Mouse (Mus musculus) forebrain, embryonic 14.5 days (tissue): ENCODE measurements around the gene Lce1d. TPM values are rescaled to one million over a fixed set of nuclear protein-coding genes. Genes with fewer than 3 reads are reported as not detected.

ENCODE experiments used
- ATAC-seq: fragments of 200-750 bp; cut with Nextera tagmentation; 2 replicates; pipeline ENCODE4 v1.8.0; 2017; ENCODE audit warnings: mild to moderate bottlenecking, moderate library complexity
- DNase-seq: peaks from one replicate; pipeline ENCODE4 v3.0.0-alpha.2; 2015; ENCODE audit warnings: low spot score
- H3K27ac ChIP-seq: fragments of 300-500 bp; sonication (generic); 2 replicates; pipeline ENCODE4 v1.5.1; 2014; ENCODE audit warnings: low read depth, mild to moderate bottlenecking, control low read depth, low read length, moderate library complexity
- H3K27me3 ChIP-seq: fragments of 300-500 bp; sonication (generic); replicated peaks from 2 replicates; pipeline ENCODE4 v1.6.1; 2014; ENCODE audit warnings: low read length, control low read depth, mixed read lengths; ENCODE audit not compliant: control insufficient read depth, insufficient read depth
- H3K36me3 ChIP-seq: fragments of 300-500 bp; sonication (generic); 2 replicates; pipeline ENCODE4 v1.6.1; 2014; ENCODE audit warnings: low read length, control low read depth; ENCODE audit not compliant: control insufficient read depth, insufficient read depth
- H3K4me1 ChIP-seq: fragments of 300-500 bp; sonication (generic); 2 replicates; pipeline ENCODE4 v1.6.1; 2014; ENCODE audit warnings: antibody characterized with exemption, low read length, control low read depth; ENCODE audit not compliant: control insufficient read depth, insufficient read depth
- H3K4me2 ChIP-seq: fragments of 300-500 bp; sonication (generic); 2 replicates; pipeline ENCODE4 v1.6.1; 2014; ENCODE audit warnings: mild to moderate bottlenecking, control low read depth, low read length
- H3K4me3 ChIP-seq: fragments of 300-500 bp; sonication (generic); 2 replicates; pipeline ENCODE4 v1.5.1; 2014; ENCODE audit warnings: low read depth, low read length, control low read depth
- H3K9ac ChIP-seq: fragments of 300-500 bp; sonication (generic); 2 replicates; pipeline ENCODE4 v1.6.1; 2014; ENCODE audit warnings: mild to moderate bottlenecking, low read length, control low read depth, moderate library complexity
- H3K9me3 ChIP-seq: fragments of 300-500 bp; sonication (generic); replicated peaks from 2 replicates; pipeline ENCODE4 v1.6.1; 2016; ENCODE audit warnings: low read length, control low read depth, mixed read lengths; ENCODE audit not compliant: control insufficient read depth
- WGBS: fragments of 180-500 bp; shearing (Covaris S2); extraction: QIAGEN DNeasy Blood & Tissue Kit; methylation state at CpG from one replicate; pipeline ENCODE4 v1.1.7; 2014; 5-methylcytosine and 5-hydroxymethylcytosine counted together
- polyA plus RNA-seq: library from polyadenylated mRNA; unstranded; fragments of >200 nt; fragmentation: Nextera tagmentation; extraction: Ambion mirVana; gene quantifications from 2 replicates; pipeline ENCODE4 v1.2.1, GENCODE M21; 2014

Lce1d gene
- polyA plus RNA-seq, 1 experiment from 2014 or later: not detected

- H3K27ac ChIP-seq: no peak within 1 kb of the TSS
- H3K9me3 ChIP-seq: no peaks in the 10 kb centered on the region
- no peak within 1 kb of the TSS for H3K4me3 ChIP-seq
- DNase-seq (no peak), ATAC-seq (no peak)
- H3K9ac ChIP-seq: no peak within 1 kb of the TSS
- H3K4me2 ChIP-seq: no peak within 1 kb of the TSS
- no peaks in the 10 kb centered on the region for H3K4me1 ChIP-seq
- H3K27me3 ChIP-seq: no peaks in the 10 kb centered on the region
- no peaks in the 10 kb centered on the region for H3K36me3 ChIP-seq
Observed at GRCm38 (mm10) chr3:92670215-92670614, 16.8 kb downstream of the Lce1d start, which contains the start of gene Lce1a2. Gene Lce1a2, minus strand, starts transcription at chr3:92670315.

GRCm38 (mm10) chr3:92656826-92657225 is 30.2 kb downstream of the Lce1d start, which contains the start of gene Lce1b:
Gene Lce1b, minus strand, starts transcription at chr3:92656926.
- no peaks in the 10 kb centered on the region for H3K36me3 ChIP-seq

GRCm38 (mm10) chr3:92648207-92648606 is 38.8 kb downstream of the Lce1d start, which contains the start of gene Lce1a1:
Gene Lce1a1, minus strand, starts transcription at chr3:92648307.
- H3K4me1 ChIP-seq: no peaks in the 10 kb centered on the region
- no peaks in the 10 kb centered on the region for H3K36me3 ChIP-seq
- no peaks in the 10 kb centered on the region for H3K9me3 ChIP-seq
- no peaks in the 10 kb centered on the region for H3K27me3 ChIP-seq
- WGBS: 86% methylated on average over 1 of the region's 1 CpGs
- H3K27ac ChIP-seq: no peak within 1 kb of the TSS
- ATAC-seq (no peak), DNase-seq (no peak)
- no peak within 1 kb of the TSS for H3K4me3 ChIP-seq
- H3K9ac ChIP-seq: no peak within 1 kb of the TSS
- H3K4me2 ChIP-seq: no peak within 1 kb of the TSS

More at GRCm38 (mm10) chr3:92656826-92657225, 30.2 kb downstream of the Lce1d start, which contains the start of gene Lce1b:
- H3K4me1 ChIP-seq: no peaks in the 10 kb centered on the region
- H3K27me3 ChIP-seq: no peaks in the 10 kb centered on the region
- H3K4me2 ChIP-seq: no peak within 1 kb of the TSS
- H3K4me3 ChIP-seq: no peak within 1 kb of the TSS
- no peak within 1 kb of the TSS for H3K9ac ChIP-seq
- H3K9me3 ChIP-seq: no peaks in the 10 kb centered on the region
- DNase-seq (no peak), ATAC-seq (no peak)
- H3K27ac ChIP-seq: no peak within 1 kb of the TSS

- Histone ChIP-seq H3K9me3 (no peaks in the 10 kb centered on the region), H3K36me3 (no peaks in the 10 kb centered on the region), H3K4me2 (no peak overlapping the region), H3K27ac (no peak overlapping the region), H3K4me1 (no peaks in the 10 kb centered on the region), H3K27me3 (no peaks in the 10 kb centered on the region), H3K9ac (no peak overlapping the region), H3K4me3 (no peak overlapping the region)
- DNase-seq: no peak
- 93% methylated on average over 15 of the region's 15 CpGs for WGBS
- ATAC-seq: no peak
Observed at GRCm38 (mm10) chr3:92639854-92640253, 47.2 kb downstream of the Lce1d start.

GRCm38 (mm10) chr3:92638653-92638991 is 48.4 kb downstream of the Lce1d start:
- 43% methylated on average over 3 of the region's 3 CpGs for WGBS
- Histone ChIP-seq H3K9ac (no peak overlapping the region), H3K4me3 (no peak overlapping the region), H3K4me2 (no peak overlapping the region), H3K27ac (no peak overlapping the region), H3K9me3 (no peaks in the 10 kb centered on the region), H3K36me3 (no peaks in the 10 kb centered on the region), H3K27me3 (no peaks in the 10 kb centered on the region), H3K4me1 (no peaks in the 10 kb centered on the region)
- peak; percentile 2 for DNase-seq
- no peak for ATAC-seq

- ATAC-seq (peak; percentile 81), DNase-seq (peak; percentile 69)
- Histone ChIP-seq H3K36me3 (no peaks in the 10 kb centered on the region), H3K27ac (no peak overlapping the region), H3K4me1 (no peaks in the 10 kb centered on the region), H3K27me3 (no peaks in the 10 kb centered on the region), H3K9me3 (no peaks in the 10 kb centered on the region), H3K4me3 (no peak overlapping the region), H3K9ac (no peak overlapping the region), H3K4me2 (no peak overlapping the region)
- 6% methylated on average over 1 of the region's 1 CpGs for WGBS
Observed at GRCm38 (mm10) chr3:92637745-92638652, 49.0 kb downstream of the Lce1d start.

Other genes starting within 250 kb of the Lce1d start
- not detected in 2 replicates for gene Sprr1b, start 248.4 kb downstream of the Lce1d start, polyA plus RNA-seq
- gene Sprr3, start 228.5 kb downstream of the Lce1d start, polyA plus RNA-seq: not detected in 2 replicates
- not detected in 2 replicates for gene Sprr1a, start 201.3 kb downstream of the Lce1d start, polyA plus RNA-seq
- not detected in 2 replicates for gene Sprr4, start 186.7 kb downstream of the Lce1d start, polyA plus RNA-seq
- gene 2310046K23Rik, start 152.7 kb downstream of the Lce1d start, polyA plus RNA-seq: not detected in 2 replicates
- not detected in 2 replicates for gene Ivl, start 113.5 kb downstream of the Lce1d start, polyA plus RNA-seq
- gene Smcp, start 98.2 kb downstream of the Lce1d start, polyA plus RNA-seq: not detected in 2 replicates
- gene 2210017I01Rik, start 79.7 kb downstream of the Lce1d start, polyA plus RNA-seq: not detected in 2 replicates
- gene Lce6a, start 65.5 kb downstream of the Lce1d start, polyA plus RNA-seq: not detected in 2 replicates
- gene Lce1a1, start 38.9 kb downstream of the Lce1d start, polyA plus RNA-seq: not detected in 2 replicates
- not detected in 2 replicates for gene Lce1b, start 30.3 kb downstream of the Lce1d start, polyA plus RNA-seq
- not detected in 2 replicates for gene Lce1a2, start 16.9 kb downstream of the Lce1d start, polyA plus RNA-seq
- not detected in 2 replicates for gene Lce1c, start 8.0 kb downstream of the Lce1d start, polyA plus RNA-seq
- not detected in 2 replicates for gene Lce1e, start 21.9 kb upstream of the Lce1d start, polyA plus RNA-seq
- gene Lce1f, start 33.1 kb upstream of the Lce1d start, polyA plus RNA-seq: not detected in 2 replicates
- not detected in 2 replicates for gene Gm38119, start 51.9 kb upstream of the Lce1d start, polyA plus RNA-seq
- gene Lce1g, start 65.1 kb upstream of the Lce1d start, polyA plus RNA-seq: not detected in 2 replicates
- not detected in 2 replicates for gene Lce1h, start 77.9 kb upstream of the Lce1d start, polyA plus RNA-seq
- not detected in 2 replicates for gene Lce1i, start 91.7 kb upstream of the Lce1d start, polyA plus RNA-seq
- gene Lce1j, start 103.3 kb upstream of the Lce1d start, polyA plus RNA-seq: not detected in 2 replicates
- gene Lce1k, start 120.7 kb upstream of the Lce1d start, polyA plus RNA-seq: not detected in 2 replicates
- gene Kprp, start 140.0 kb upstream of the Lce1d start, polyA plus RNA-seq: not detected in 2 replicates
- gene Lce1l, start 164.1 kb upstream of the Lce1d start, polyA plus RNA-seq: not detected in 2 replicates
- gene 2310050C09Rik, start 183.0 kb upstream of the Lce1d start, polyA plus RNA-seq: not detected in 2 replicates
- not detected in 2 replicates for gene Lce3a, start 239.0 kb upstream of the Lce1d start, polyA plus RNA-seq
- gene Lce3b, start 245.8 kb upstream of the Lce1d start, polyA plus RNA-seq: not detected in 2 replicates